Mouse (Mus musculus) CH12.LX (cell line): Measurements from ENCODE around the gene Bud23. TPM values are rescaled to one million over a fixed set of nuclear protein-coding genes. Genes with fewer than 3 reads are reported as not detected.
A peak's percentile ranks its signal among the peaks of the same experiment; 100 is the strongest.

ENCODE experiments used
- DNase-seq: peaks from one replicate; pipeline ENCODE4 v3.0.0-alpha.2; 2013; ENCODE audit errors: extremely low read depth
- H3K27ac ChIP-seq: 2 replicates; pipeline ENCODE4 v1.5.1; 2012; ENCODE audit warnings: low read depth, mild to moderate bottlenecking, control low read depth, moderate library complexity; ENCODE audit not compliant: insufficient read depth
- H3K27me3 ChIP-seq: replicated peaks from 2 replicates; pipeline ENCODE3; 2012; ENCODE audit warnings: inconsistent platforms
- H3K36me3 ChIP-seq, 2 experiments: replicated peaks in 1 of 2; 2 replicates each; pipeline versions ENCODE3 to v1.6.1; 2012; ENCODE audit warnings: inconsistent platforms in 1 of 2, low read length in 1 of 2, mild to moderate bottlenecking in 1 of 2, mixed read lengths in 1 of 2, moderate library complexity in 1 of 2; ENCODE audit not compliant: control insufficient read depth in 1 of 2, insufficient read depth in 1 of 2
- H3K4me1 ChIP-seq, 2 experiments: 2 replicates each; pipeline ENCODE4 v1.6.1; 2012; ENCODE audit warnings: inconsistent platforms in 1 of 2, moderate library complexity in 1 of 2; ENCODE audit not compliant: insufficient read depth in 2 of 2, control insufficient read depth in 1 of 2
- H3K4me2 ChIP-seq: 2 replicates; pipeline ENCODE4 v1.6.1; 2012; ENCODE audit warnings: low read depth, mild to moderate bottlenecking, control low read depth; ENCODE audit not compliant: poor library complexity, insufficient read depth, severe bottlenecking
- H3K4me3 ChIP-seq, 3 experiments: fragments of 150-350 bp in 1 of 3; sonication (generic) in 1 of 3; replicated peaks in 1 of 3; 2 replicates each; pipeline versions ENCODE3 to v1.5.1; 2011 to 2012; ENCODE audit warnings: low read depth in 2 of 3, low read length in 2 of 3, mild to moderate bottlenecking in 2 of 3, moderate library complexity in 2 of 3, control low read depth in 1 of 3, improper control_type of control experiment in 1 of 3, inconsistent platforms in 1 of 3, mixed read lengths in 1 of 3; ENCODE audit not compliant: poor library complexity in 1 of 3
- H3K79me2 ChIP-seq: replicated peaks from 2 replicates; pipeline ENCODE4 v1.6.1; 2012; ENCODE audit warnings: mild to moderate bottlenecking, moderate library complexity; ENCODE audit not compliant: control insufficient read depth, poor library complexity, insufficient read depth, severe bottlenecking; ENCODE audit errors: extremely low read depth
- H3K9ac ChIP-seq: 2 replicates; pipeline ENCODE4 v1.6.1; 2012; ENCODE audit warnings: low read depth, mild to moderate bottlenecking, control low read depth, moderate library complexity; ENCODE audit not compliant: insufficient read depth
- H3K9me3 ChIP-seq: replicated peaks from 2 replicates; pipeline ENCODE3; 2012; ENCODE audit warnings: low read length, inconsistent platforms, mixed read lengths
- BHLHE40 ChIP-seq: IDR thresholded peaks from 2 replicates; pipeline ENCODE4 v1.6.1; 2011; ENCODE audit warnings: mild to moderate bottlenecking, low read depth, low read length, improper control_type of control experiment
- CHD1 ChIP-seq: IDR thresholded peaks from 2 replicates; pipeline ENCODE4 v1.6.1; 2012; ENCODE audit warnings: low read depth, low read length, improper control_type of control experiment, inconsistent platforms
- CHD2 ChIP-seq: IDR thresholded peaks from 2 replicates; pipeline ENCODE4 v1.6.1; 2011; ENCODE audit warnings: low read length, improper control_type of control experiment
- CTCF ChIP-seq, 2 experiments: IDR thresholded peaks in 1 of 2; conservative IDR thresholded peaks in 1 of 2; 2 replicates each; pipeline ENCODE4 v1.5.1; 2011 to 2012; ENCODE audit warnings: low read depth in 2 of 2, low read length in 2 of 2, improper control_type of control experiment in 1 of 2, inconsistent platforms in 1 of 2, mild to moderate bottlenecking in 1 of 2, moderate library complexity in 1 of 2
- E2F4 ChIP-seq: IDR thresholded peaks from 2 replicates; pipeline ENCODE4 v1.6.1; 2011; ENCODE audit warnings: low read depth, low read length, improper control_type of control experiment; ENCODE audit not compliant: insufficient replicate concordance
- ELF1 ChIP-seq: IDR thresholded peaks from 2 replicates; pipeline ENCODE4 v1.6.1; 2014; ENCODE audit warnings: low read depth, mild to moderate bottlenecking, inconsistent platforms, low read length, improper control_type of control experiment
- EP300 ChIP-seq: IDR thresholded peaks from 2 replicates; pipeline ENCODE4 v1.6.1; 2011; ENCODE audit warnings: low read length, improper control_type of control experiment
- ETS1 ChIP-seq: conservative IDR thresholded peaks from 2 replicates; pipeline ENCODE4 v1.6.1; 2012; ENCODE audit warnings: low read depth, mild to moderate bottlenecking, inconsistent platforms, low read length, improper control_type of control experiment, moderate library complexity
- GABPA ChIP-seq: IDR thresholded peaks from 2 replicates; pipeline ENCODE4 v1.6.1; 2012; ENCODE audit warnings: low read depth, low read length, improper control_type of control experiment, inconsistent platforms; ENCODE audit not compliant: insufficient replicate concordance
- HCFC1 ChIP-seq: IDR thresholded peaks from 2 replicates; pipeline ENCODE4 v1.6.1; 2012; ENCODE audit warnings: low read depth, mild to moderate bottlenecking, inconsistent platforms, low read length, improper control_type of control experiment
- IRF4 ChIP-seq: IDR thresholded peaks from 2 replicates; pipeline ENCODE4 v1.6.1; 2014; ENCODE audit warnings: low read depth, mild to moderate bottlenecking, inconsistent platforms, low read length, improper control_type of control experiment
- JUN ChIP-seq: IDR thresholded peaks from 2 replicates; pipeline ENCODE4 v1.6.1; 2011; ENCODE audit warnings: low read depth, mild to moderate bottlenecking, low read length, improper control_type of control experiment, moderate library complexity; ENCODE audit not compliant: insufficient read depth
- JUND ChIP-seq: conservative IDR thresholded peaks from 2 replicates; pipeline ENCODE4 v1.6.1; 2011; ENCODE audit warnings: low read depth, low read length, improper control_type of control experiment
- KAT2A ChIP-seq: IDR thresholded peaks from 2 replicates; pipeline ENCODE4 v1.6.1; 2012; ENCODE audit warnings: low read length, improper control_type of control experiment, inconsistent platforms; ENCODE audit not compliant: insufficient replicate concordance
- MAFK ChIP-seq: IDR thresholded peaks from 2 replicates; pipeline ENCODE4 v1.6.1; 2011; ENCODE audit warnings: low read length, improper control_type of control experiment; ENCODE audit not compliant: insufficient replicate concordance
- MAX ChIP-seq: IDR thresholded peaks from 2 replicates; pipeline ENCODE4 v1.6.1; 2011; ENCODE audit warnings: low read length, improper control_type of control experiment
- MAZ ChIP-seq: IDR thresholded peaks from 2 replicates; pipeline ENCODE4 v1.6.1; 2012; ENCODE audit warnings: low read depth, mild to moderate bottlenecking, inconsistent platforms, low read length, improper control_type of control experiment, moderate library complexity
- MEF2A ChIP-seq: IDR thresholded peaks from 2 replicates; pipeline ENCODE4 v1.6.1; 2014; ENCODE audit warnings: low read depth, mild to moderate bottlenecking, inconsistent platforms, low read length, improper control_type of control experiment, borderline replicate concordance
- MXI1 ChIP-seq: IDR thresholded peaks from 2 replicates; pipeline ENCODE4 v1.6.1; 2011; ENCODE audit warnings: mild to moderate bottlenecking, low read depth, low read length, improper control_type of control experiment
- MYC ChIP-seq: IDR thresholded peaks from 2 replicates; pipeline ENCODE4 v1.6.1; 2011; ENCODE audit warnings: low read depth, mild to moderate bottlenecking, improper control_type of control experiment, low read length
- NELFE ChIP-seq: IDR thresholded peaks from 2 replicates; pipeline ENCODE4 v1.6.1; 2011; ENCODE audit warnings: low read depth, low read length, improper control_type of control experiment
- NRF1 ChIP-seq: IDR thresholded peaks from 2 replicates; pipeline ENCODE4 v1.6.1; 2014; ENCODE audit warnings: low read depth, mild to moderate bottlenecking, inconsistent platforms, low read length, improper control_type of control experiment, moderate library complexity
- PAX5 ChIP-seq: IDR thresholded peaks from 2 replicates; pipeline ENCODE4 v1.6.1; 2012; ENCODE audit warnings: low read length, inconsistent platforms, mixed read lengths
- POLR2A ChIP-seq: IDR thresholded peaks from 2 replicates; pipeline ENCODE4 v1.6.1; 2011; ENCODE audit warnings: low read depth, mild to moderate bottlenecking, improper control_type of control experiment, low read length
- POLR2AphosphoS2 ChIP-seq: IDR thresholded peaks from 2 replicates; pipeline ENCODE4 v1.6.1; 2011; ENCODE audit warnings: low read depth, low read length, improper control_type of control experiment
- RAD21 ChIP-seq: IDR thresholded peaks from 2 replicates; pipeline ENCODE4 v1.6.1; 2011; ENCODE audit warnings: low read depth, mild to moderate bottlenecking, low read length, improper control_type of control experiment, moderate library complexity
- RCOR1 ChIP-seq: conservative IDR thresholded peaks from 2 replicates; pipeline ENCODE4 v1.6.1; 2012; ENCODE audit warnings: low read depth, mild to moderate bottlenecking, inconsistent platforms, low read length, improper control_type of control experiment
- SIN3A ChIP-seq: IDR thresholded peaks from 2 replicates; pipeline ENCODE4 v1.6.1; 2012; ENCODE audit warnings: low read length, improper control_type of control experiment, inconsistent platforms
- SMC3 ChIP-seq: IDR thresholded peaks from 2 replicates; pipeline ENCODE4 v1.6.1; 2011; ENCODE audit warnings: low read depth, low read length, improper control_type of control experiment
- TBP ChIP-seq: conservative IDR thresholded peaks from 2 replicates; pipeline ENCODE4 v1.6.1; 2011; ENCODE audit warnings: low read depth, low read length, improper control_type of control experiment
- TCF12 ChIP-seq: IDR thresholded peaks from 2 replicates; pipeline ENCODE4 v1.6.1; 2014; ENCODE audit warnings: low read depth, mild to moderate bottlenecking, inconsistent platforms, low read length, improper control_type of control experiment
- UBTF ChIP-seq: IDR thresholded peaks from 2 replicates; pipeline ENCODE4 v1.6.1; 2012; ENCODE audit warnings: low read depth, mild to moderate bottlenecking, inconsistent platforms, low read length, improper control_type of control experiment, moderate library complexity
- USF1 ChIP-seq: IDR thresholded peaks from 2 replicates; pipeline ENCODE4 v1.6.1; 2014; ENCODE audit warnings: low read depth, mild to moderate bottlenecking, inconsistent platforms, low read length, improper control_type of control experiment
- ZC3H11A ChIP-seq: IDR thresholded peaks from 2 replicates; pipeline ENCODE4 v1.6.1; 2012; ENCODE audit warnings: low read depth, mild to moderate bottlenecking, inconsistent platforms, low read length, improper control_type of control experiment
- ZKSCAN1 ChIP-seq: IDR thresholded peaks from 2 replicates; pipeline ENCODE4 v1.6.1; 2012; ENCODE audit warnings: low read depth, inconsistent platforms, low read length, improper control_type of control experiment, borderline replicate concordance
- ZMIZ1 ChIP-seq: IDR thresholded peaks from 2 replicates; pipeline ENCODE4 v1.6.1; 2012; ENCODE audit warnings: low read depth, mild to moderate bottlenecking, inconsistent platforms, low read length, improper control_type of control experiment
- ZNF384 ChIP-seq: IDR thresholded peaks from 2 replicates; pipeline ENCODE4 v1.6.1; 2012; ENCODE audit warnings: low read depth, low read length, improper control_type of control experiment, inconsistent platforms
- dilution Hi-C: fragments of 300-500 bp; cut with MboI; formaldehyde crosslinking; loops from 2 replicates; pipeline ENCODE4 v1.14.3; 2020; ENCODE audit warnings: low sequenced_read_pairs; ENCODE audit not compliant: extremely low pct_unique_long_range_greater_than_20kb, extremely low pct_ligation_motif_present
- in situ Hi-C: fragments of 300-500 bp; cut with MboI; formaldehyde crosslinking; loops from 3 replicates; pipeline ENCODE4 v1.14.3; 2019; ENCODE audit warnings: low sequenced_read_pairs, low pct_ligation_motif_present, low pct_unique_long_range_greater_than_20kb, mixed read lengths
- polyA plus RNA-seq: library from polyadenylated mRNA; unstranded; fragments of >175 nt; gene quantifications from 2 replicates; pipeline ENCODE4 v1.2.1, GENCODE M21; 2012; ENCODE audit warnings: low read depth; ENCODE audit not compliant: insufficient read length
- total RNA-seq, 2 experiments: library from RNA; depleted of rRNA; stranded (reverse); fragments of 300-350 nt in 1 of 2; fragments of >200 nt in 1 of 2; gene quantifications; 2 replicates each; pipeline ENCODE4 v1.2.3; 2012 to 2014

Gene Bud23
- total and polyA plus RNA-seq, 3 experiments = 60.7 to 118 (median 62.1) TPM

- H3K4me2 ChIP-seq = peak within 1 kb of the TSS; percentile 84
- peak within 1 kb of the TSS; percentile 82 for H3K9ac ChIP-seq
- H3K27me3 ChIP-seq = peaks cover 24% of the 10 kb centered on the region
- H3K4me1 ChIP-seq = peaks cover 10 to 31% of the 10 kb centered on the region in 2 experiments
- dilution Hi-C loops (no loop called here), in situ Hi-C loops (no loop called here)
- no peaks in the 10 kb centered on the region; the same call in 1 of the 2 replicates for H3K79me2 ChIP-seq
- H3K27ac ChIP-seq = peak within 1 kb of the TSS; percentile 86
- peak; percentile 100 for DNase-seq
- H3K9me3 ChIP-seq = no peaks in the 10 kb centered on the region
- H3K36me3 ChIP-seq = peaks cover 2 to 18% of the 10 kb centered on the region in 2 experiments
- peak within 1 kb of the TSS; percentile 66 to 73 (median 67) for H3K4me3 ChIP-seq
- TF ChIP-seq ETS1 (peak; percentile 59), JUND (peak; percentile 62; the same call in 1 of the 2 replicates), SIN3A (peak; percentile 54), RAD21 (no peak), CHD1 (no peak), POLR2AphosphoS2 (0 out of 2 replicates have a peak, but pooled peaks have one; percentile 43), HCFC1 (peak; percentile 63), MEF2A (peak; percentile 44; the same call in 1 of the 2 replicates), ZC3H11A (no peak), GABPA (peak; percentile 21; the same call in 1 of the 2 replicates), MAZ (0 out of 2 replicates have a peak, but pooled peaks have one; percentile 33), E2F4 (no peak), BHLHE40 (peak; percentile 56), SMC3 (no peak), TBP (peak; percentile 60; the same call in 1 of the 2 replicates), USF1 (peak; percentile 81), KAT2A (no peak), RCOR1 (no peak), CTCF (conservative IDR thresholded peaks at IDR 0.05 in 1 of 2, IDR thresholded peaks at IDR 0.05 in 1 of 2; ENCODE audit: low read depth in 2 of 2, low read length in 2 of 2) (no peak), IRF4 (peak; percentile 76; the same call in 1 of the 2 replicates), JUN (peak; percentile 65), ELF1 (peak; percentile 91), ZNF384 (no peak), CHD2 (0 out of 2 replicates have a peak, but pooled peaks have one; percentile 14), MXI1 (peak; percentile 77), EP300 (no peak), PAX5 (no peak), NELFE (peak; percentile 74), MAFK (no peak), UBTF (no peak), POLR2A (peak; percentile 77), ZKSCAN1 (no peak), TCF12 (peak; percentile 5; the same call in 1 of the 2 replicates), MAX (peak; percentile 75), MYC (peak; percentile 66; the same call in 1 of the 2 replicates), ZMIZ1 (peak; percentile 79; the same call in 1 of the 2 replicates), NRF1 (0 out of 2 replicates have a peak, but pooled peaks have one; percentile 27)
Observed at GRCm38 (mm10) chr5:135008671-135009589, 55.8 kb downstream of the Bud23 start, which contains the start of gene Abhd11. Gene Abhd11 (plus strand): TSS chr5:135009152.
